Mouse (Mus musculus) hindbrain, embryonic 11.5 days (tissue): ENCODE results near the gene Dmrt3. TPM values are rescaled to one million over a fixed set of nuclear protein-coding genes. Genes with fewer than 3 reads are reported as not detected.
A peak's percentile ranks its signal among the peaks of the same experiment; 100 is the strongest.

Source experiments
- ATAC-seq: fragments of 200-750 bp; cut with Nextera tagmentation; 2 replicates; pipeline ENCODE4 v1.8.0; 2017; ENCODE audit warnings: mild to moderate bottlenecking, moderate TSS enrichment, moderate library complexity; ENCODE audit not compliant: low FRiP score
- DNase-seq: peaks from one replicate; pipeline ENCODE4 v3.0.0-alpha.2; 2015; ENCODE audit warnings: low spot score
- H3K27ac ChIP-seq: fragments of 300-500 bp; sonication (generic); 2 replicates; pipeline ENCODE4 v1.5.1; 2014; ENCODE audit warnings: mild to moderate bottlenecking, low read depth, low read length
- H3K27me3 ChIP-seq: fragments of 300-500 bp; sonication (generic); 2 replicates; pipeline ENCODE4 v1.6.1; 2014; ENCODE audit warnings: mild to moderate bottlenecking, low read length, moderate library complexity, mixed read lengths; ENCODE audit not compliant: control insufficient read depth, insufficient read depth
- H3K36me3 ChIP-seq: fragments of 300-500 bp; sonication (generic); 2 replicates; pipeline ENCODE4 v1.6.1; 2014; ENCODE audit warnings: mild to moderate bottlenecking, low read length, moderate library complexity, mixed read lengths; ENCODE audit not compliant: control insufficient read depth, insufficient read depth
- H3K4me1 ChIP-seq: fragments of 300-500 bp; sonication (generic); replicated peaks from 2 replicates; pipeline ENCODE4 v1.6.1; 2014; ENCODE audit warnings: low read length, mixed read lengths; ENCODE audit not compliant: control insufficient read depth, insufficient read depth
- H3K4me2 ChIP-seq: fragments of 300-500 bp; sonication (generic); replicated peaks from 2 replicates; pipeline ENCODE4 v1.6.1; 2014; ENCODE audit warnings: mild to moderate bottlenecking, low read depth, low read length
- H3K4me3 ChIP-seq: fragments of 300-500 bp; sonication (generic); 2 replicates; pipeline ENCODE4 v1.5.1; 2014; ENCODE audit warnings: low read depth, low read length
- H3K9ac ChIP-seq: fragments of 300-500 bp; sonication (generic); 2 replicates; pipeline ENCODE4 v1.6.1; 2014; ENCODE audit warnings: low read depth, low read length
- H3K9me3 ChIP-seq: fragments of 300-500 bp; sonication (generic); 2 replicates; pipeline ENCODE4 v1.6.1; 2016; ENCODE audit warnings: low read length; ENCODE audit not compliant: control insufficient read depth
- WGBS: fragments of 180-500 bp; shearing (Covaris S2); extraction: QIAGEN DNeasy Blood & Tissue Kit; methylation state at CpG from one replicate; pipeline ENCODE4 v1.1.7; 2014; 5-methylcytosine and 5-hydroxymethylcytosine counted together
- polyA plus RNA-seq: library from polyadenylated mRNA; unstranded; fragments of >200 nt; fragmentation: Nextera tagmentation; extraction: Ambion mirVana; gene quantifications from 2 replicates; pipeline ENCODE4 v1.2.1, GENCODE M21; 2014

The Dmrt3 gene
- polyA plus RNA-seq, 1 experiment from 2014 or later = 1.2 TPM

GRCm38 (mm10) chr19:25612806-25613295 is 2.8 kb downstream of the Dmrt3 start:
- H3K4me2 ChIP-seq = no peak overlapping the region
- no peak overlapping the region for H3K9ac ChIP-seq
- no peaks in the 10 kb centered on the region for H3K9me3 ChIP-seq
- DNase-seq = peak; percentile 52
- no peaks in the 10 kb centered on the region for H3K36me3 ChIP-seq
- H3K4me1 ChIP-seq = peaks cover 12% of the 10 kb centered on the region
- WGBS = 2% methylated on average over 6 of the region's 6 CpGs
- no peak overlapping the region for H3K4me3 ChIP-seq
- H3K27me3 ChIP-seq = peaks cover 86% of the 10 kb centered on the region
- ATAC-seq = no peak
- H3K27ac ChIP-seq = no peak overlapping the region

- no peaks in the 10 kb centered on the region for H3K36me3 ChIP-seq
- peak; percentile 60 for DNase-seq
These were observed 3.6 kb downstream of the Dmrt3 start for GRCm38 (mm10) chr19:25613476-25614300.

GRCm38 (mm10) chr19:25615889-25616288 is 5.8 kb downstream of the Dmrt3 start:
- no peak overlapping the region for H3K4me3 ChIP-seq
- no peak for ATAC-seq

More at GRCm38 (mm10) chr19:25613476-25614300, 3.6 kb downstream of the Dmrt3 start:
- H3K4me2 ChIP-seq = no peak overlapping the region
- no peak overlapping the region for H3K27ac ChIP-seq
- H3K27me3 ChIP-seq = peaks cover 82% of the 10 kb centered on the region
- H3K4me3 ChIP-seq = no peak overlapping the region
- peaks cover 12% of the 10 kb centered on the region for H3K4me1 ChIP-seq
- H3K9ac ChIP-seq = no peak overlapping the region
- 4% methylated on average over 13 of the region's 13 CpGs for WGBS
- ATAC-seq = no peak
- no peaks in the 10 kb centered on the region for H3K9me3 ChIP-seq

GRCm38 (mm10) chr19:25622291-25623251 is 12.5 kb downstream of the Dmrt3 start:
- no peaks in the 10 kb centered on the region for H3K36me3 ChIP-seq
- H3K9me3 ChIP-seq = no peaks in the 10 kb centered on the region
- 30% methylated on average over 54 of the region's 54 CpGs for WGBS
- H3K4me1 ChIP-seq = no peaks in the 10 kb centered on the region; the same call in 1 of the 2 replicates
- H3K27ac ChIP-seq = no peak overlapping the region
- peak overlapping the region; percentile 36 for H3K4me2 ChIP-seq
- H3K4me3 ChIP-seq = 0 out of 2 replicates have a peak overlapping the region, but pooled peaks have one; percentile 13
- H3K9ac ChIP-seq = no peak overlapping the region
- ATAC-seq = peak; percentile 68
- peaks cover 57% of the 10 kb centered on the region for H3K27me3 ChIP-seq
- peak; percentile 88 for DNase-seq

More at GRCm38 (mm10) chr19:25615889-25616288, 5.8 kb downstream of the Dmrt3 start:
- Histone ChIP-seq H3K4me2 (no peak overlapping the region), H3K4me1 (peaks cover 4% of the 10 kb centered on the region), H3K9me3 (no peaks in the 10 kb centered on the region), H3K27me3 (peaks cover 75% of the 10 kb centered on the region), H3K9ac (no peak overlapping the region), H3K27ac (no peak overlapping the region), H3K36me3 (no peaks in the 10 kb centered on the region)
- 27% methylated on average over 6 of the region's 6 CpGs for WGBS
- DNase-seq = peak; percentile 11

GRCm38 (mm10) chr19:25628490-25628889 is 18.4 kb downstream of the Dmrt3 start:
- WGBS = 11% methylated on average over 9 of the region's 9 CpGs
- ATAC-seq = no peak
- H3K4me1 ChIP-seq = no peaks in the 10 kb centered on the region

GRCm38 (mm10) chr19:25635119-25635518 is 25.0 kb downstream of the Dmrt3 start:
- ATAC-seq (no peak), DNase-seq (no peak)
- H3K4me1 ChIP-seq = no peaks in the 10 kb centered on the region
- no peak overlapping the region for H3K9ac ChIP-seq
- no peaks in the 10 kb centered on the region for H3K27me3 ChIP-seq
- no peak overlapping the region for H3K4me3 ChIP-seq
- no peaks in the 10 kb centered on the region for H3K9me3 ChIP-seq
- H3K27ac ChIP-seq = no peak overlapping the region
- no peaks in the 10 kb centered on the region for H3K36me3 ChIP-seq
- no peak overlapping the region for H3K4me2 ChIP-seq
- WGBS = 88% methylated on average over 5 of the region's 5 CpGs

More at GRCm38 (mm10) chr19:25628490-25628889, 18.4 kb downstream of the Dmrt3 start:
- Histone ChIP-seq H3K4me3 (no peak overlapping the region), H3K27ac (no peak overlapping the region), H3K4me2 (no peak overlapping the region), H3K9me3 (no peaks in the 10 kb centered on the region), H3K27me3 (peaks cover 23% of the 10 kb centered on the region; the same call in 1 of the 2 replicates), H3K36me3 (no peaks in the 10 kb centered on the region), H3K9ac (no peak overlapping the region)
- peak; percentile 86 for DNase-seq

- 14% methylated on average over 22 of the region's 22 CpGs for WGBS
- H3K9ac ChIP-seq = peak overlapping the region; percentile 46; the same call in 1 of the 2 replicates
- peak overlapping the region; percentile 25 for H3K4me3 ChIP-seq
- DNase-seq (peak; percentile 91), ATAC-seq (peak; percentile 71)
- peak overlapping the region; percentile 45 for H3K4me2 ChIP-seq
- H3K9me3 ChIP-seq = no peaks in the 10 kb centered on the region
- no peak overlapping the region for H3K27ac ChIP-seq
- H3K4me1 ChIP-seq = no peaks in the 10 kb centered on the region
- no peaks in the 10 kb centered on the region for H3K36me3 ChIP-seq
- no peaks in the 10 kb centered on the region for H3K27me3 ChIP-seq
These were observed 25.6 kb downstream of the Dmrt3 start for GRCm38 (mm10) chr19:25635622-25636244.

GRCm38 (mm10) chr19:25638766-25639361 is 28.8 kb downstream of the Dmrt3 start:
- Histone ChIP-seq H3K27me3 (no peaks in the 10 kb centered on the region), H3K4me2 (no peak overlapping the region), H3K9ac (no peak overlapping the region), H3K4me1 (no peaks in the 10 kb centered on the region), H3K4me3 (no peak overlapping the region), H3K9me3 (no peaks in the 10 kb centered on the region), H3K36me3 (no peaks in the 10 kb centered on the region), H3K27ac (no peak overlapping the region)
- no peak for ATAC-seq
- 78% methylated on average over 11 of the region's 11 CpGs for WGBS
- DNase-seq = no peak
